Mouse (Mus musculus): ENCODE results near the gene Pde7b. TPM values are rescaled to one million over a fixed set of nuclear protein-coding genes. Genes with fewer than 3 reads are reported as not detected.

The Pde7b gene
- polyA plus RNA-seq, 1 experiment from 2014 or later, result 5.2 TPM

GRCm38 (mm10) chr10:20492216-20492964, 232.5 kb downstream of the Pde7b start:
- Histone ChIP-seq H3K27ac (ENCODE audit: low read depth, low read length) (no peak overlapping the region), H3K4me2 (replicated peaks; ENCODE audit: low read depth, low read length) (no peak overlapping the region)
- no peak for ATAC-seq (ENCODE audit: low FRiP score, low TSS enrichment)

GRCm38 (mm10) chr10:20490775-20491174, 234.1 kb downstream of the Pde7b start:
- H3K4me2 ChIP-seq (replicated peaks; ENCODE audit: low read depth, low read length), result no peak overlapping the region
- no peak overlapping the region for H3K9ac ChIP-seq (ENCODE audit: low read depth, low read length)
- WGBS, result 42% methylated on average over 1 of the region's 1 CpGs
- no peak for ATAC-seq (ENCODE audit: low FRiP score, low TSS enrichment)
- 0 out of 2 replicates have a peak, but pooled peaks cover 9% of the 10 kb centered on the region for H3K4me1 ChIP-seq (ENCODE audit: control insufficient read depth, insufficient read depth, low read length)
- no peaks in the 10 kb centered on the region for H3K36me3 ChIP-seq (ENCODE audit: control insufficient read depth, insufficient read depth, low read length)
- no peak overlapping the region for H3K4me3 ChIP-seq (ENCODE audit: low read length)
- H3K27me3 ChIP-seq (ENCODE audit: control insufficient read depth, insufficient read depth, low read length), result no peaks in the 10 kb centered on the region
- H3K9me3 ChIP-seq (ENCODE audit: control insufficient read depth, low read length), result no peaks in the 10 kb centered on the region
- no peak overlapping the region for H3K27ac ChIP-seq (ENCODE audit: low read depth, low read length)

More at GRCm38 (mm10) chr10:20492216-20492964, 232.5 kb downstream of the Pde7b start:
- Histone ChIP-seq H3K27me3 (ENCODE audit: control insufficient read depth, insufficient read depth, low read length) (no peaks in the 10 kb centered on the region), H3K9ac (ENCODE audit: low read depth, low read length) (no peak overlapping the region), H3K9me3 (ENCODE audit: control insufficient read depth, low read length) (no peaks in the 10 kb centered on the region), H3K36me3 (ENCODE audit: control insufficient read depth, insufficient read depth, low read length) (no peaks in the 10 kb centered on the region), H3K4me3 (ENCODE audit: low read length) (no peak overlapping the region), H3K4me1 (ENCODE audit: control insufficient read depth, insufficient read depth, low read length) (no peaks in the 10 kb centered on the region)
- 76% methylated on average over 11 of the region's 11 CpGs for WGBS

GRCm38 (mm10) chr10:20490281-20490680, 234.6 kb downstream of the Pde7b start:
- Histone ChIP-seq H3K9ac (ENCODE audit: low read depth, low read length) (no peak overlapping the region), H3K4me3 (ENCODE audit: low read length) (no peak overlapping the region), H3K36me3 (ENCODE audit: control insufficient read depth, insufficient read depth, low read length) (no peaks in the 10 kb centered on the region), H3K4me1 (ENCODE audit: control insufficient read depth, insufficient read depth, low read length) (0 out of 2 replicates have a peak, but pooled peaks cover 9% of the 10 kb centered on the region), H3K27ac (ENCODE audit: low read depth, low read length) (no peak overlapping the region), H3K4me2 (replicated peaks; ENCODE audit: low read depth, low read length) (no peak overlapping the region), H3K27me3 (ENCODE audit: control insufficient read depth, insufficient read depth, low read length) (no peaks in the 10 kb centered on the region), H3K9me3 (ENCODE audit: control insufficient read depth, low read length) (no peaks in the 10 kb centered on the region)
- no peak for ATAC-seq (ENCODE audit: low FRiP score, low TSS enrichment)
- 74% methylated on average over 8 of the region's 8 CpGs for WGBS

- no peaks in the 10 kb centered on the region for H3K27me3 ChIP-seq (ENCODE audit: control insufficient read depth, insufficient read depth, low read length)
- no peak for ATAC-seq (ENCODE audit: low FRiP score, low TSS enrichment)
- no peak overlapping the region for H3K4me2 ChIP-seq (replicated peaks; ENCODE audit: low read depth, low read length)
- 58% methylated on average over 19 of the region's 19 CpGs for WGBS
- no peak overlapping the region for H3K9ac ChIP-seq (ENCODE audit: low read depth, low read length)
- H3K4me3 ChIP-seq (ENCODE audit: low read length), result no peak overlapping the region
- no peaks in the 10 kb centered on the region for H3K9me3 ChIP-seq (ENCODE audit: control insufficient read depth, low read length)
- H3K27ac ChIP-seq (ENCODE audit: low read depth, low read length), result no peak overlapping the region
- H3K36me3 ChIP-seq (ENCODE audit: control insufficient read depth, insufficient read depth, low read length), result no peaks in the 10 kb centered on the region
- 0 out of 2 replicates have a peak, but pooled peaks cover 9% of the 10 kb centered on the region for H3K4me1 ChIP-seq (ENCODE audit: control insufficient read depth, insufficient read depth, low read length)
Observed at GRCm38 (mm10) chr10:20486461-20487253, 238.2 kb downstream of the Pde7b start.

GRCm38 (mm10) chr10:20485816-20486215, 239.1 kb downstream of the Pde7b start:
- Histone ChIP-seq H3K4me2 (replicated peaks; ENCODE audit: low read depth, low read length) (no peak overlapping the region), H3K27me3 (ENCODE audit: control insufficient read depth, insufficient read depth, low read length) (no peaks in the 10 kb centered on the region)
- 63% methylated on average over 3 of the region's 3 CpGs for WGBS

GRCm38 (mm10) chr10:20479481-20479880, 245.4 kb downstream of the Pde7b start:
- H3K4me1 ChIP-seq (ENCODE audit: control insufficient read depth, insufficient read depth, low read length), result no peaks in the 10 kb centered on the region
- no peaks in the 10 kb centered on the region for H3K36me3 ChIP-seq (ENCODE audit: control insufficient read depth, insufficient read depth, low read length)
- H3K4me3 ChIP-seq (ENCODE audit: low read length), result no peak overlapping the region
- no peak overlapping the region for H3K4me2 ChIP-seq (replicated peaks; ENCODE audit: low read depth, low read length)
- H3K27me3 ChIP-seq (ENCODE audit: control insufficient read depth, insufficient read depth, low read length), result no peaks in the 10 kb centered on the region
- 38% methylated on average over 8 of the region's 8 CpGs for whole genome bisulfite sequencing
- no peaks in the 10 kb centered on the region for H3K9me3 ChIP-seq (ENCODE audit: control insufficient read depth, low read length)
- no peak for ATAC-seq (ENCODE audit: low FRiP score, low TSS enrichment)
- H3K9ac ChIP-seq (ENCODE audit: low read depth, low read length), result no peak overlapping the region
- no peak overlapping the region for H3K27ac ChIP-seq (ENCODE audit: low read depth, low read length)

More at GRCm38 (mm10) chr10:20485816-20486215, 239.1 kb downstream of the Pde7b start:
- Histone ChIP-seq H3K36me3 (ENCODE audit: control insufficient read depth, insufficient read depth, low read length) (no peaks in the 10 kb centered on the region), H3K9ac (ENCODE audit: low read depth, low read length) (no peak overlapping the region), H3K4me3 (ENCODE audit: low read length) (no peak overlapping the region), H3K4me1 (ENCODE audit: control insufficient read depth, insufficient read depth, low read length) (0 out of 2 replicates have a peak, but pooled peaks cover 9% of the 10 kb centered on the region), H3K27ac (ENCODE audit: low read depth, low read length) (no peak overlapping the region), H3K9me3 (ENCODE audit: control insufficient read depth, low read length) (no peaks in the 10 kb centered on the region)
- ATAC-seq (ENCODE audit: low FRiP score, low TSS enrichment), result no peak

- Histone ChIP-seq H3K27me3 (ENCODE audit: control insufficient read depth, insufficient read depth, low read length) (no peaks in the 10 kb centered on the region), H3K27ac (ENCODE audit: low read depth, low read length) (no peak overlapping the region), H3K4me1 (ENCODE audit: control insufficient read depth, insufficient read depth, low read length) (no peaks in the 10 kb centered on the region), H3K4me3 (ENCODE audit: low read length) (no peak overlapping the region), H3K4me2 (replicated peaks; ENCODE audit: low read depth, low read length) (no peak overlapping the region), H3K36me3 (ENCODE audit: control insufficient read depth, insufficient read depth, low read length) (no peaks in the 10 kb centered on the region), H3K9ac (ENCODE audit: low read depth, low read length) (no peak overlapping the region), H3K9me3 (ENCODE audit: control insufficient read depth, low read length) (no peaks in the 10 kb centered on the region)
- ATAC-seq (ENCODE audit: low FRiP score, low TSS enrichment), result peak; percentile 63; the same call in 1 of the 2 replicates
- WGBS, result 21% methylated on average over 8 of the region's 8 CpGs
Observed at GRCm38 (mm10) chr10:20478456-20478855, 246.4 kb downstream of the Pde7b start.

- no peak overlapping the region for H3K4me2 ChIP-seq (replicated peaks; ENCODE audit: low read depth, low read length)
- no peaks in the 10 kb centered on the region for H3K9me3 ChIP-seq (ENCODE audit: control insufficient read depth, low read length)
- 81% methylated on average over 7 of the region's 7 CpGs for WGBS
- H3K36me3 ChIP-seq (ENCODE audit: control insufficient read depth, insufficient read depth, low read length), result no peaks in the 10 kb centered on the region
- no peaks in the 10 kb centered on the region for H3K4me1 ChIP-seq (ENCODE audit: control insufficient read depth, insufficient read depth, low read length)
- no peak overlapping the region for H3K9ac ChIP-seq (ENCODE audit: low read depth, low read length)
- no peaks in the 10 kb centered on the region for H3K27me3 ChIP-seq (ENCODE audit: control insufficient read depth, insufficient read depth, low read length)
- ATAC-seq (ENCODE audit: low FRiP score, low TSS enrichment), result no peak
- no peak overlapping the region for H3K4me3 ChIP-seq (ENCODE audit: low read length)
- no peak overlapping the region for H3K27ac ChIP-seq (ENCODE audit: low read depth, low read length)
Observed at GRCm38 (mm10) chr10:20474831-20475230, 250.0 kb downstream of the Pde7b start.

- Histone ChIP-seq H3K27ac (ENCODE audit: low read depth, low read length) (no peak overlapping the region), H3K27me3 (ENCODE audit: control insufficient read depth, insufficient read depth, low read length) (no peaks in the 10 kb centered on the region), H3K36me3 (ENCODE audit: control insufficient read depth, insufficient read depth, low read length) (no peaks in the 10 kb centered on the region), H3K9me3 (ENCODE audit: control insufficient read depth, low read length) (no peaks in the 10 kb centered on the region), H3K4me3 (ENCODE audit: low read length) (no peak overlapping the region), H3K4me1 (ENCODE audit: control insufficient read depth, insufficient read depth, low read length) (no peaks in the 10 kb centered on the region), H3K9ac (ENCODE audit: low read depth, low read length) (no peak overlapping the region), H3K4me2 (replicated peaks; ENCODE audit: low read depth, low read length) (no peak overlapping the region)
- no peak for ATAC-seq (ENCODE audit: low FRiP score, low TSS enrichment)
- WGBS, result 65% methylated on average over 9 of the region's 9 CpGs
Observed at GRCm38 (mm10) chr10:20474036-20474435, 250.8 kb downstream of the Pde7b start.

Measured in kidney, embryonic 14.5 days (tissue).